Mouse (Mus musculus): Measurements from ENCODE around the gene Crlf1. TPM values are rescaled to one million over a fixed set of nuclear protein-coding genes. Genes with fewer than 3 reads are reported as not detected.
"Not testable (repeated sequence)": the region's sequence is repeated elsewhere in the genome, so short reads cannot be mapped to it uniquely, and the experiment has no call there.

Crlf1 gene
- total RNA-seq, 1 experiment from 2014 or later, result not detected

DNA sequence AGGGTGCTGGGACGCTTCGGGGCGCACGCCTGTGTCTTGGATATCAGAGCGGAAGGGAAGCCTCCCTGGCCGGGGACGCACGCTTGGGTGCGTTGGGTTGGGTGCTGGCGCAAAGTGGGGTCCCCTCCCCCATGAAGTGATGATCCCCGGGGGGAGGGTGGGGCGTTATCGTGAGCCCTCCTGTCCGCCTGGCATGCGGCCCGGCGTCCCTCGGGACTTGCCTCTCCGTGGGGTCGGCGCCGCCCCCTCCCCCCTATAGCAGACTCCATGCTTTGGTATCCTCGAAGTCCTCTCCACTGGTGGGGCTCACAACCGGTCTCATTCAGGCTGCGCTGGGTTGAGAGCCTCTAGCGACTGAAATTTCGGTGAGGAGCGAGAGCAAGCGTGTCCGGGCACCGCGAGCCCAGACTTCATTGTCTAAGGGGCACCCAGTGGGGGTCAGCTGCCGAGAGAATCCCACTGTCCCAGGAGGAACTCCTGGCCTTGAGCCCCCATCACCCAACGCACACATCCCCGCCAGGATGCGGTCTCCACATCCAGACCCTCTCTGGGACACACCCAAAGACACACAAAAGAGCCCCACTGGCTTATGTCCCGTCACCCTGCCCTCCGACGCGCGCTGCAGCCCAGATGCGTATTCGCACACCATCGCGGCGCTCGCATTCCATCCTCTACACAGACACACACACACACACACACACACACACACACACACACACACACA, 896 bp downstream of the Crlf1 start:
- no peak for ATAC-seq (replicated peaks; ENCODE audit: insufficient number of reproducible peaks, low FRiP score, low TSS enrichment, poor library complexity, severe bottlenecking)

- ATAC-seq (replicated peaks; ENCODE audit: insufficient number of reproducible peaks, low FRiP score, low TSS enrichment, poor library complexity, severe bottlenecking), result no peak
These were observed 1.5 kb downstream of the Crlf1 start for GRCm38 (mm10) chr8:70494416-70494945.

GRCm38 (mm10) chr8:70495001-70495770, 2.2 kb downstream of the Crlf1 start:
- no peak for ATAC-seq (replicated peaks; ENCODE audit: insufficient number of reproducible peaks, low FRiP score, low TSS enrichment, poor library complexity, severe bottlenecking)

DNA sequence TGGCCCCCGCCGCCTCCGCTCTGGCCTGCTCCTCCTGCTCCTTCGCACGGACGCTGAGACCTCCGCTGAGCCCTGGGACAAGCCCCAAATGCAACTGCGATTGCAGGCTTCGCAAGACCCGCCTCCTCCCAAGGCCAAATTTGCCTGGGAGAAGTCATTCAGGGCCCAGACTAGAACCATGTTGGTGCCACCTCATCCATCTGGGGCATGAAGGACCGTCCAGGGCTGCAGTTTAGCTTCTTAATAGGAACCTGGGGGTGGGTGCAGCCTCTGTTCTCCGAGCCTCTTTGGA, 2.8 kb downstream of the Crlf1 start:
- ATAC-seq (replicated peaks; ENCODE audit: insufficient number of reproducible peaks, low FRiP score, low TSS enrichment, poor library complexity, severe bottlenecking), result no peak

DNA sequence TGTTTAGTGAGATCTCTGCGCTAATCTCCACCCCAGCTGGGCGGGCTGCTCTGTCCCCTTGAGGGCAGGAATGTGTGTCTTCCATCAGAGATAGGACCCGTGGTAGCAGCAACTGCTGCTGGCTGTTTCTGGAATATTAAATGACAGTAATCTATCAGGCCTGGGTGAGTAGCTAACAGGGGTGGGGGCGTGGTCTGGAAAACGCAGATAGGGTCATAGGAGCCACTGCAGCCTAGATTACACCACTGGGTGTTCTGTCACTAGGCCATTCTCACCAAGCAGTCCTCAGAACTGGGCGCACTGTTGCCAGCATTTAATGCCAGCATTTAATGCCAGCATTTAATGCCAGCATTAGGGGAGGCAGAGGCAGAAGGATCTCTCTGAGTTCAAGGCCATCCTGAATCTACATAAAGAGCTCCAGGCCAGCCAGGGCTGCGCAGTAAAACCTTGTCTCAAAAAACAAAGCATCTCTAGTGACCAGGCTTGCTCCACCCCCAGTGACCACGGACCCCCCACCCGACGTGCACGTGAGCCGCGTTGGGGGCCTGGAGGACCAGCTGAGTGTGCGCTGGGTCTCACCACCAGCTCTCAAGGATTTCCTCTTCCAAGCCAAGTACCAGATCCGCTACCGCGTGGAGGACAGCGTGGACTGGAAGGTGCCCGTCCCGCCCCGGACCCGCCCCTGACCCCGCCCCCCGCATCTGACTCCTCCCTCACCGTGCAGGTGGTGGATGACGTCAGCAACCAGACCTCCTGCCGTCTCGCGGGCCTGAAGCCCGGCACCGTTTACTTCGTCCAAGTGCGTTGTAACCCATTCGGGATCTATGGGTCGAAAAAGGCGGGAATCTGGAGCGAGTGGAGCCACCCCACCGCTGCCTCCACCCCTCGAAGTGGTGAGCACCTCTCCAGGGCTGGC, 7.7 kb downstream of the Crlf1 start:
- no peak for ATAC-seq (replicated peaks; ENCODE audit: insufficient number of reproducible peaks, low FRiP score, low TSS enrichment, poor library complexity, severe bottlenecking)

DNA sequence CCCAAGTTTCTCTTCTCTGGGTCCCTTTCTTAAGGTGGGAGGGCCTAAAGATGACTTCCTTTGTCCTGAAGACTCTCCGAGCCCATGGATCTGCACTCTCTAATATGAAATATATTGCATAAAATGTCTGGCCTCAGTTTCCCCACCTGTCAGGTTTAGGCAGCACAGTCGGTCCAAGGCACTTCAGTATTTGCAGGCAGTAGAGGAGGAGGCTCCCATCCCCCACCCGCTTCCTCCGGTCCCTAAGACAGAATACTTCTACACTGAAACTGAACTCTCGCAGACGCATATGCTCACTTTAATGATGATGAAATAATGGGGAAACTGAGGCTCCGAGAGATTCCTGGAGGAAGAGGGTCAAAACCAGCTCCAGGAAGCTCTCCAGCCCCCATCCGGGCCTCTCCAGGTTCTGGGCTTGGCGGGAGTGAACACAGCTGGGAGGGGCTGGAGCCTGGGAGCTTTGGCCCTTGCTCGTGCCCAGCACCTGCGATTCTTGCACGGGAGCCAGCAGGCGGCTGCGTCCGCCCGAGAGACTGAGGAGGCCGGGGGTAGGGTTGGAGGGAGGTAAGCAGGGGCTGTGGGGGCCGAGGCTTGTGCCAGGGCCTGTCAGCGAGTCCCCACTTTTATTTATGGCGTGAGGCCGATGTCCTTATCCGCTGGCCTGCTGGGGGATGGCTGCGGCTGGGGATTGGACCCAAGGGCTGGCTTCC, 9.0 kb downstream of the Crlf1 start:
- no peak for ATAC-seq (replicated peaks; ENCODE audit: insufficient number of reproducible peaks, low FRiP score, low TSS enrichment, poor library complexity, severe bottlenecking)

GRCm38 (mm10) chr8:70502540-70502939, 9.6 kb downstream of the Crlf1 start:
- ATAC-seq (replicated peaks; ENCODE audit: insufficient number of reproducible peaks, low FRiP score, low TSS enrichment, poor library complexity, severe bottlenecking), result no peak

DNA sequence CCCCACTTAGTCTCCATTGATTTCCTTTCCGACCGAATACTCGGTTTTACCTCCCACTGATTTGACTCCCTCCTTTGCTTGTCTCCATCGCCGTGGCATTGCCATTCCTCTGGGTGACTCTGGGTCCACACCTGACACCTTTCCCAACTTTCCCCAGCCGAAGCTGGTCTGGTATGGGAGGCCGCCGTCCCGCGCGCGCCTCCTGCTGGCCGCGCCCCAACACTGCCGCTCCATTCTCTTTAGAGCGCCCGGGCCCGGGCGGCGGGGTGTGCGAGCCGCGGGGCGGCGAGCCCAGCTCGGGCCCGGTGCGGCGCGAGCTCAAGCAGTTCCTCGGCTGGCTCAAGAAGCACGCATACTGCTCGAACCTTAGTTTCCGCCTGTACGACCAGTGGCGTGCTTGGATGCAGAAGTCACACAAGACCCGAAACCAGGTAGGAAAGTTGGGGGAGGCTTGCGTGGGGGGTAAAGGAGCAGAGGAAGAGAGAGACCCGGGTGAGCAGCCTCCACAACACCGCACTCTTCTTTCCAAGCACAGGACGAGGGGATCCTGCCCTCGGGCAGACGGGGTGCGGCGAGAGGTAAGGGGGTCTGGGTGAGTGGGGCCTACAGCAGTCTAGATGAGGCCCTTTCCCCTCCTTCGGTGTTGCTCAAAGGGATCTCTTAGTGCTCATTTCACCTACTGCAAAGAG, 10.2 kb downstream of the Crlf1 start:
- no peak for ATAC-seq (replicated peaks; ENCODE audit: insufficient number of reproducible peaks, low FRiP score, low TSS enrichment, poor library complexity, severe bottlenecking)

DNA sequence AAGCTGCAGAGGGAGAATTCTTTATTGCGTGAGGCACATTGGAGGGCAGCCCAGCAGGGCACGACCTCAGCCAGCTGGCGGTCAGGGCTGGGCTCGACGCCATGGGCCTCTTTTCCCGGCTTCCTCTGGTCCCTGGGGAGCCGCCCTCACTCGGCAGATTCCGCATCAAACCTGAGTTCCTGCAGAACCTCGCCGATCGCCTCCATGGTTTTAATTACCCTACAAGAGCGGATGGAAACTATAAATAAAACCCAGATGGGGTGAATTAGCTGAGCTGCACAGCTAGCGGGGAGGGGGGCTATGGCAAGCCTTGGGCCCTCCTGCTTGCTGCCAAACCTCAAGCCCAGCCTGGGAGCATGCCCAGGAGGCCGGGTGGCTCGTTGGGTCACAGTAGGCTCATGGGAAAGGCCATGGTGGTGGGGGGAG, 11.3 kb downstream of the Crlf1 start:
- no peak for ATAC-seq (replicated peaks; ENCODE audit: insufficient number of reproducible peaks, low FRiP score, low TSS enrichment, poor library complexity, severe bottlenecking)

DNA sequence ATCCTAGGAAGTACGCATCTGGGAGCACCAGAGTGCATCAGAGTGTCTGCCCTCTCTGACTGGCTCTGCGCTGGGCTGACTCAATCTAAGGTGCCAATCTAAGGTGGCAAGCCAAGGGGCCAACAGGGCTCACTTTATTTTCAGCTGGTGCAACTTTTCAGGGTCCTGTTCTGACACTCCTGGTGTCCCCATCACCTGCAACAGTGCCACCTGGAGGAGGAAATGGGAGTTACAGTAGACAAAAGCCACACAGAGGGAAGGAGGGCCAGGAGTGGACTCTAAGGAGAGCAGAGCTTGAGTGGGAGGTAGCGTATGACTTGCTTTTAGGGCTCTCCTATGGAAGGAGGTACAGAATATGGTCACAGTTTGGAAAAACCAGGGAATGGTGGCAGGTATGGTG, 11.9 kb downstream of the Crlf1 start:
- peak; percentile 40 for ATAC-seq (replicated peaks; ENCODE audit: insufficient number of reproducible peaks, low FRiP score, low TSS enrichment, poor library complexity, severe bottlenecking)

GRCm38 (mm10) chr8:70505698-70506327, 12.9 kb downstream of the Crlf1 start:
- no peak for ATAC-seq (replicated peaks; ENCODE audit: insufficient number of reproducible peaks, low FRiP score, low TSS enrichment, poor library complexity, severe bottlenecking)

GRCm38 (mm10) chr8:70506328-70507026, 13.5 kb downstream of the Crlf1 start, which contains the start of gene Rex1bd:
Rex1bd (minus strand) TSS chr8:70506752.
- ATAC-seq (replicated peaks; ENCODE audit: insufficient number of reproducible peaks, low FRiP score, low TSS enrichment, poor library complexity, severe bottlenecking), result peak; percentile 38

GRCm38 (mm10) chr8:70507027-70507393, 14.1 kb downstream of the Crlf1 start:
- no peak for ATAC-seq (replicated peaks; ENCODE audit: insufficient number of reproducible peaks, low FRiP score, low TSS enrichment, poor library complexity, severe bottlenecking)

DNA sequence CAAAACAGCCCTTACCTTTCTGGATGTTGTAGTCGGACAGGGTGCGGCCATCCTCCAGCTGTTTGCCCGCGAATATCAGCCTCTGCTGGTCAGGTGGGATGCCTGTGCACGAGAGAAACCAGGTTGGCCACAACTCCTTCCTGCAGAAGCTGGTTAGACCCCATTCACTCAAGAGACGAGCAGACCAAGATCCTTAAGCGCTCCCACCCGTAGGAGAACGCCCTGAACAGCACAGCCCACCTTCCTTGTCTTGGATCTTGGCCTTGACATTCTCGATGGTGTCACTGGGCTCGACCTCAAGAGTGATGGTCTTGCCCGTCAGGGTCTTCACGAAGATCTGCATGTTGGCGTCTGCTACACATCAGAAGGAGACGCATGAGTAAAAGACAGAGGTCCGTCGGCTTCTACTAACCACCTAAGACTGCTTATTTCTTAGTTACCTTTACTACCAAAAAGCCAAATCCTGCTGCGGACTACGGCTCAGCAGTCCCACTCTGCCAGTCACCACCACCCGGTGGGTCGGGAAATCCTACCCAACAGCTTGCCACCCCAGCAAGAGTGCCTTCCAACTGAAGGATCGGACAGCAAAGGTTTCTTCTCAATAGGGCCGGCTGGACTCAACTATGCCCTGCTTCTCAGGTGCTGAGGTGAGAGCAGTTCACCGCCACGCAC, 16.5 kb downstream of the Crlf1 start:
- ATAC-seq (replicated peaks; ENCODE audit: insufficient number of reproducible peaks, low FRiP score, low TSS enrichment, poor library complexity, severe bottlenecking), result no peak

- peak; percentile 75 for ATAC-seq (replicated peaks; ENCODE audit: insufficient number of reproducible peaks, low FRiP score, low TSS enrichment, poor library complexity, severe bottlenecking)
These were observed 17.4 kb downstream of the Crlf1 start, which contains the start of gene Uba52 for GRCm38 (mm10) chr8:70510228-70510915. Uba52 (minus strand) TSS chr8:70510801.

GRCm38 (mm10) chr8:70511174-70511573, 18.2 kb downstream of the Crlf1 start:
- not testable (repeated sequence) for ATAC-seq (replicated peaks; ENCODE audit: insufficient number of reproducible peaks, low FRiP score, low TSS enrichment, poor library complexity, severe bottlenecking)

Data from monocyte, adult 5-6 weeks (primary cell).